Mouse (Mus musculus): ENCODE data around the gene Cand1.

- TF ChIP-seq POLR2A (IDR thresholded peaks at IDR 0.05; ENCODE audit: borderline replicate concordance, extremely low read depth, low read depth, low read length): no peak
- TF ChIP-seq CTCF (IDR thresholded peaks at IDR 0.05; ENCODE audit: insufficient read depth, low read length): no peak
These were observed 32.1 kb upstream of the Cand1 start for GRCm38 (mm10) chr10:119272005-119272404.

All from lung, adult 2 months (tissue).